8 mouse cellular contexts compared by ENCODE assay signal in genomic region chr11:117482677-117483511, GRCm38 (mm10). TPM values are rescaled to one million over a fixed set of nuclear protein-coding genes. Genes with fewer than 3 reads are reported as not detected.
DNase-seq lines count a peak whose midpoint lies in the region; ATAC-seq and TF ChIP-seq lines count a peak whose summit lies in the region.

No protein-coding gene starts in this region.

- no peak for TF ChIP-seq CTCF in C2C12 (IDR thresholded peaks at IDR 0.05; ENCODE audit: control insufficient read depth, insufficient read depth, insufficient read length)
- TF ChIP-seq CTCF in brain, embryonic 14.5 days (IDR thresholded peaks at IDR 0.05; ENCODE audit: borderline replicate concordance, extremely low read depth, insufficient read depth, insufficient read length), result no peak
- no peak for TF ChIP-seq CTCF in testis, adult 2 months (IDR thresholded peaks at IDR 0.05; ENCODE audit: control insufficient read depth, insufficient read depth, insufficient replicate concordance, low read depth, low read length)

- peak; percentile 98 for DNase-seq in brain, embryonic 14.5 days (ENCODE audit: low read depth)
- peak; percentile 81 to 83 for DNase-seq in heart, postnatal 14 days
- peak; percentile 19 for DNase-seq in large intestine, adult 2 months (ENCODE audit: low read depth, low spot score)

- H3K79me3 ChIP-seq in C2C12 (ENCODE audit: low read depth), result no peaks in the 10 kb centered on the region

- WGBS in forebrain, embryonic 13.5 days, result 1% methylated on average over 21 of the region's 26 CpGs
- WGBS in large intestine, adult 2 months, result 2% methylated on average over 25 of the region's 26 CpGs
- 4% methylated on average over 25 of the region's 26 CpGs for WGBS in liver, embryonic 16.5 days (ENCODE audit: insufficient replicate concordance)
- 2% methylated on average over 25 of the region's 26 CpGs for WGBS in neural tube, embryonic 13.5 days

- peak; percentile 82 for ATAC-seq in forebrain, embryonic 13.5 days
- ATAC-seq in liver, embryonic 16.5 days (ENCODE audit: low read depth), result no peak
- ATAC-seq in neural tube, embryonic 13.5 days (ENCODE audit: low read depth), result peak; percentile 47

- no peaks in the 10 kb centered on the region for H3K79me2 ChIP-seq in C2C12 (ENCODE audit: control insufficient read depth, insufficient read depth)

- H3K9me3 ChIP-seq in forebrain, embryonic 13.5 days (replicated peaks), result no peaks in the 10 kb centered on the region
- H3K9me3 ChIP-seq in liver, embryonic 16.5 days (replicated peaks; ENCODE audit: control insufficient read depth, low read length), result no peaks in the 10 kb centered on the region
- H3K9me3 ChIP-seq in neural tube, embryonic 13.5 days, result no peaks in the 10 kb centered on the region

- intact Hi-C loops in heart, postnatal 14 days (cut with DNase I), result no loop called here

- no peak for TF ChIP-seq POLR2A in brain, embryonic 14.5 days (IDR thresholded peaks at IDR 0.05; ENCODE audit: borderline replicate concordance, extremely low read depth, insufficient read depth, insufficient read length, poor library complexity, severe bottlenecking)
- no peak for TF ChIP-seq POLR2A in testis, adult 2 months (IDR thresholded peaks at IDR 0.05; ENCODE audit: control insufficient read depth, low read depth, low read length)

- H3K27ac ChIP-seq in forebrain, embryonic 13.5 days, result peak overlapping the region; percentile 93
- H3K27ac ChIP-seq in liver, embryonic 16.5 days (ENCODE audit: low read length), result no peak overlapping the region
- H3K27ac ChIP-seq in neural tube, embryonic 13.5 days (replicated peaks), result peak overlapping the region; percentile 91
- H3K27ac ChIP-seq in testis, adult 2 months (ENCODE audit: control insufficient read depth, insufficient read depth, low read depth, low read length), result no peak overlapping the region

- peak overlapping the region; percentile 6 for H3K4me3 ChIP-seq in C2C12 (ENCODE audit: insufficient read depth, poor library complexity, severe bottlenecking)
- peak overlapping the region; percentile 26 for H3K4me3 ChIP-seq in forebrain, embryonic 13.5 days
- no peak overlapping the region for H3K4me3 ChIP-seq in liver, embryonic 16.5 days (ENCODE audit: low read depth, low read length)
- peak overlapping the region; percentile 17 for H3K4me3 ChIP-seq in neural tube, embryonic 13.5 days
- peak overlapping the region; percentile 29; the same call in 1 of the 2 replicates for H3K4me3 ChIP-seq in testis, adult 2 months (ENCODE audit: control insufficient read depth, low read depth, low read length)

- peak overlapping the region; percentile 52 for H3K4me2 ChIP-seq in forebrain, embryonic 13.5 days
- H3K4me2 ChIP-seq in liver, embryonic 16.5 days (ENCODE audit: low read depth, low read length), result peak overlapping the region; percentile 10; the same call in 1 of the 2 replicates
- H3K4me2 ChIP-seq in neural tube, embryonic 13.5 days, result peak overlapping the region; percentile 49

- H3K27me3 ChIP-seq in C2C12 (ENCODE audit: control insufficient read depth, insufficient read depth, insufficient read length), result peaks cover 46% of the 10 kb centered on the region
- H3K27me3 ChIP-seq in forebrain, embryonic 13.5 days, result peaks cover 55% of the 10 kb centered on the region
- peaks cover 16% of the 10 kb centered on the region for H3K27me3 ChIP-seq in liver, embryonic 16.5 days (ENCODE audit: control insufficient read depth, insufficient read depth, low read depth, low read length)
- peaks cover 39% of the 10 kb centered on the region for H3K27me3 ChIP-seq in neural tube, embryonic 13.5 days
- H3K27me3 ChIP-seq in testis, adult 2 months (ENCODE audit: control insufficient read depth, insufficient read depth, low read length), result no peaks in the 10 kb centered on the region

- peak overlapping the region; percentile 25 for H3ac ChIP-seq in C2C12 (ENCODE audit: control insufficient read depth, insufficient read length, low read depth)

- no peaks in the 10 kb centered on the region for H3K36me3 ChIP-seq in C2C12 (ENCODE audit: control insufficient read depth, insufficient read depth)
- H3K36me3 ChIP-seq in forebrain, embryonic 13.5 days (ENCODE audit: poor library complexity, severe bottlenecking), result no peaks in the 10 kb centered on the region
- H3K36me3 ChIP-seq in liver, embryonic 16.5 days (ENCODE audit: control insufficient read depth, insufficient read depth), result no peaks in the 10 kb centered on the region
- H3K36me3 ChIP-seq in neural tube, embryonic 13.5 days, result no peaks in the 10 kb centered on the region
- H3K36me3 ChIP-seq in testis, adult 2 months (ENCODE audit: control insufficient read depth, insufficient read depth, low read length), result no peaks in the 10 kb centered on the region

- peaks cover 71% of the 10 kb centered on the region for H3K4me1 ChIP-seq in forebrain, embryonic 13.5 days
- H3K4me1 ChIP-seq in liver, embryonic 16.5 days (ENCODE audit: control insufficient read depth, low read depth, low read length), result no peaks in the 10 kb centered on the region
- peaks cover 71% of the 10 kb centered on the region for H3K4me1 ChIP-seq in neural tube, embryonic 13.5 days (replicated peaks)
- H3K4me1 ChIP-seq in testis, adult 2 months (ENCODE audit: control insufficient read depth, insufficient read depth, low read length), result peaks cover 10% of the 10 kb centered on the region

- H3K9ac ChIP-seq in forebrain, embryonic 13.5 days, result peak overlapping the region; percentile 48; the same call in 1 of the 2 replicates
- H3K9ac ChIP-seq in liver, embryonic 16.5 days (ENCODE audit: low read depth, low read length), result no peak overlapping the region
- peak overlapping the region; percentile 43 for H3K9ac ChIP-seq in neural tube, embryonic 13.5 days

TF ChIP-seq in C2C12, 6 proteins besides CTCF, POLR2A, EP300 and RAD21:
- TF ChIP-seq CEBPB (IDR thresholded peaks at IDR 0.05; ENCODE audit: low read depth), result no peak
- TF ChIP-seq MAX (IDR thresholded peaks at IDR 0.05), result no peak
- TF ChIP-seq USF1 (IDR thresholded peaks at IDR 0.05; ENCODE audit: low read depth), result no peak
- no peak for TF ChIP-seq MYOG (IDR thresholded peaks at IDR 0.05; ENCODE audit: control insufficient read depth, extremely low read depth, insufficient read length)
- no peak for TF ChIP-seq FOSL1 (IDR thresholded peaks at IDR 0.05; ENCODE audit: insufficient read depth, low read length, poor library complexity, severe bottlenecking)
- TF ChIP-seq MYOD1 (IDR thresholded peaks at IDR 0.05; ENCODE audit: control insufficient read depth, insufficient read length, low read depth), result no peak

RNA-seq across cellular contexts. Expression of gene Gm11733, which starts 1.3 kb away (rescaled TPM):
- not detected for polyA plus RNA-seq in C2C12 (2012; fragmentation: generic; extraction: Trizol)
- 0.09 and 0.12 TPM in 2 replicates for polyA plus RNA-seq in brain, embryonic 14.5 days (2012; rRNA removed)
- polyA plus RNA-seq in forebrain, embryonic 13.5 days (2015; fragmentation: Nextera tagmentation; extraction: Ambion mirVana), result 0.08 TPM in 1 of 2 replicates, not detected in the other
- total RNA-seq in heart, postnatal 14 days (2021), result not detected
- not detected in 2 replicates for polyA plus RNA-seq in large intestine, adult 2 months (2012; rRNA removed)
- polyA plus RNA-seq in liver, embryonic 16.5 days (2015; fragmentation: Nextera tagmentation; extraction: Ambion mirVana), result not detected in 2 replicates
- not detected in 2 replicates for polyA plus RNA-seq in neural tube, embryonic 13.5 days (2015; fragmentation: Nextera tagmentation; extraction: Ambion mirVana)
- polyA plus RNA-seq in testis, adult 2 months (2012; rRNA removed), result not detected in 2 replicates

Comparison
In these comparisons a context has a peak if more than half of its experiments do, and no peak if none do; other contexts are left out.
1. DNase-seq: peak in every context shown above with its lines; median percentile 98 in brain, embryonic 14.5 days; 82 in heart, postnatal 14 days; 19 in large intestine, adult 2 months.
2. H3K27ac ChIP-seq: peak in forebrain, embryonic 13.5 days (single experiment) and neural tube, embryonic 13.5 days (single experiment); none in liver, embryonic 16.5 days (single experiment) and testis, adult 2 months (single experiment).
3. Peak in every context shown above with its lines, with median percentiles within 50 percentile points of each other: H3K4me2 ChIP-seq.